Mouse (Mus musculus) activated CD4-positive, CD25-positive, alpha-beta regulatory T cell, adult 4 months (primary cell): ENCODE measurements around the gene Nek6. TPM values are rescaled to one million over a fixed set of nuclear protein-coding genes. Genes with fewer than 3 reads are reported as not detected.
A peak's percentile ranks its signal among the peaks of the same experiment; 100 is the strongest.

Source experiments
- ATAC-seq: one replicate; pipeline ENCODE4 v1.8.0; 2017
- polyA plus RNA-seq, 2 experiments: library from polyadenylated mRNA; unstranded; fragments of 100-300 nt; shearing (Covaris generic); gene quantifications; one replicate each; pipeline ENCODE4 v1.2.1; 2017

Gene Nek6
- polyA plus RNA-seq, 2 experiments from 2014 or later = 3.0 to 3.5 TPM

DNA sequence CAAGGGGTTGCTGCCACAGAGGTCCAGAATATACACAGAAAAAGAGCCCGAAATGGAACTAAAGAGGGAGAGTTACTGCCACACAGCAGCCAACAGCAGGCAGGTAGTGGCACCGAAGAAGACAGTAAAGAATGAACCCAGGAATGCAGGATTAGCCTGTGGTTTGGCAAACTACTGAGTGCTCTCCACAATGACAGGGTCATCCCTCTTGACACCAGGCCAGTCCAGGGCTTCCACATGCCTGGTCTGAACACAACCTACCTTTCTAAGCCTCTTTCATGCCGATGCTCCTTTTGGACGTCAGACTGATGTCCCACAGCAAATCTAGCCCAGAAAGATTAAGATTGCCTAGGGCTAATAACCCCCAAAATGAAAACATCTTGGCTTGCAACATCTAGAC, 117.4 kb downstream of the Nek6 start:
- no peak for ATAC-seq

DNA sequence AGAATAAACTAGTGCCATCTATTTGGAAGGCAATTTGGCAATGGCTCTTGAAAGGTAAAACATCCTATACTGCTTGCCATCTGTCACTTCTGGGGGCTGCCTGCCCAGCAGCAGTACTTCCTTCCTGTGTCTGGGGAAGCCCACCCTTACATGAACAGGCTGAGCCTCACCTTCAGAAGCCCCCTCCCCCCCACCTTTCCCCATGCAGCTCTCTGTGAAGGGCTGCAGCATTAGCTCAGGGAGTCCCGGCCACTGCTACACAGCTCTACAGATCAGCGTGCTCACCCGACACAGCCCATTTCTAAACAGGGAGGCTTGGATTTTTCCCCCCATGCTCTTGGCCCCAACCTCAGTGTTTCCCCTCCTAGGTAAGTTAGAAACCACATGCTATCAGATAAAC, 118.0 kb downstream of the Nek6 start:
- ATAC-seq = no peak

DNA sequence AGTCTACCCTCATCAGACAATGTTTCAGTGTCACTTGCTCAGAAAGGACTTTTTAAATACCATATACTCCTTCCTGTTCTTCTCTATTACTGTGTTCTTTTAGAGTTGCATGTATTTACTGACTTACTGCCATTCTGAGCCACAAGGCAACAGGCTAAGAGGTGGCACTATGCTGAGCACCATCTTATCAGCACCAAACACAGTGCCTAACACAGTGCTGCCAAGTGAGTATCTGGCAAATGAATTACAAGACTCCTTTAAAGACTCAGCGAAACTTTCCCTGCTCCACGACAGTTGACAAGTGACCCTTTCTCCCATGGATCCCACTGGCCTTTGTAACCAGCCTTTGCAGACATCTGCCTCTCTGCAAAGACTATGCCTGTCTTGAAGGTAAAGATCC, 119.1 kb downstream of the Nek6 start:
- ATAC-seq = no peak

DNA sequence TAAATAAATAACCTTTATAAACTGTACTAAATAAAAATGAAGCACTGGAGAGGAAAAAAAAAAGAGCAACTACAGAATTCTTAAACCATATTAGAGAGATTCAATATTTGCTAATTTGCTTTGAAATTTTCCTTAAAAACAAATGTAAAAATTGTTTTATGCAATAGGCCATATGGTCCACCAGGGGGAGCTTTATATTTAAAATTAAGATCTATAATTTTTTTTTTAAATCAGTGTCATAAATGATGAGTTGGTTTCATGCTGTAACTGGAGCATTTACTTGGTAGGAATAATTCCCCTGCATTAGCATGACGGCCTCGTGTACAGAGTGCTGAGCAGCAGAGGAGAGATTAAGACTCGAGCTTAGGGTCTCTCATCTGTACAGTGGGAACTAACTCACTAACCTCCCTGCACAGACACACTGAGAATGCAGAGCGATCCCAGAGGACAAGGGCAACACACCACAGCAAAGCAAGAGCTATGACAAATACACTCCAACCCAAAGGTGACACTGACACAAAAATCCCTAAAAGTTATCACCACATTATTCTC, 126.3 kb downstream of the Nek6 start:
- ATAC-seq = peak; percentile 59

DNA sequence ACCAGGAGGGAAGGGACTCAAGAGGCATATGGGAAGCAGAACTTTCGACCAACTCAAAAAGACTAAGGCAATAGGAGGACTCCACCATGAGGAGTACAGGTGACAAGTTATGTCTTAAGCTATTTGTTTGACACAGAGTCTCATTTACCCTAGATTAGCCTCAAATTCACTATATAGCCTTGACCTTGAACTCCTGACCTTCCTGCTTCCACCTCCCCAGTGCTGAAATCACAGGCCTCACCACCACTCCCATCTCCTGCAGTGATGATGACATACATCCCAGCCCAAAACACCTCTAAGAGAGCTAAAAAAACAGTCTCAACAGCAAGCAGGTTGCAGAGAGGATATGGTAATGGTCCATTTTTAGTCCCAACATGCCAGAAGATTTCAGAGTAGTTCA, 130.3 kb downstream of the Nek6 start:
- ATAC-seq = no peak

DNA sequence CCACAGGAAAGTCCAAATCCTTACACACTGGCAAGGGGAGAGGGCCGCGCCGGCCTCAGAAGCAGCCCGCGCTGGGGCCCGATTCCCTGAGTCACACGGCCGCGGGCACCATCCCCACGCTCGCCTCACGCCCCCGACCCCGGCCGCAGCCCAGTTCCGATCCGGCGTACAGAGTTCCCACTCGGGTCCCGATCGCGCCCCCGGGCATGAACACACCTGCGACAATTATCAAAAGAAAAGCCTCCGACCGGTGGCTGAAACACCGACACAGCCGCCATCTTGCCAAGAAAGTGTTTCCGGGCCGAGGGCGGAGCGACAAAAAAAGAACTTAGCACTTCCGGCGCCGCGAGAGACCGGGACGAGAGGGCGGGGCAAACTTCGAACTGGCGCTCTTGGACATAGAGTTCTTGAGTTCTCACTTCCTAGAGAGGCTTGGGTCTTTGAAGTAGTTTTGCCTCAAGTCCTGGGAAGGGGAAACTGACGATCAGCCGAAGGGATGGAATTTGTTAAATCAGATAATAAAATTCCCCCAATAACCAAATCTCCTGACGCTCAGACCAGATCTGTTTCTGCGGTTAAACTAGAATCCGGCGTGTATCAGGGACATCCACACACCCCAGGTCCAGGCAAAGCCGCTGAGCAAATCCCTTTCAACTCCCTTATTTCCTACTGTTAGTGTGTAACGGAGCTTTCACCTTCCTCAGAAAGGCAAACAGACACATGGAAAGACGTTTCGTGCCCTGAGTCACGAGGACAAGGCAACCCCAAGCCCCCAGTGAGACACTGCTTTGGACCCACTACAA, 132.4 kb downstream of the Nek6 start, which contains the start of gene Psmb7:
TSS of gene Psmb7 (minus strand) at position 463 of the 803 bp plus-strand sequence.
- peak; percentile 94 for ATAC-seq

Other genes starting within 250 kb of the Nek6 start
- gene Dennd1a, start 224.3 kb upstream of the Nek6 start, polyA plus RNA-seq = 10 to 100 TPM in 1 of 2 experiments, 1 to 10 TPM in 1; 8.8 to 13.4 TPM
- not detected for gene Lhx2, start 172.4 kb upstream of the Nek6 start, polyA plus RNA-seq
- gene Psmb7, start 132.4 kb downstream of the Nek6 start, polyA plus RNA-seq = 100 to 1,000 TPM; 116 to 139 TPM
- not detected for gene Nr5a1, start 202.9 kb downstream of the Nek6 start, polyA plus RNA-seq